Mouse (Mus musculus): ENCODE measurements around the gene Rasl11a. TPM values are rescaled to one million over a fixed set of nuclear protein-coding genes. Genes with fewer than 3 reads are reported as not detected.
"Not testable (repeated sequence)": the region's sequence is repeated elsewhere in the genome, so short reads cannot be mapped to it uniquely, and the experiment has no call there.

The Rasl11a gene
- polyA plus RNA-seq, 1 experiment, result 6.2 TPM

GRCm38 (mm10) chr5:146841301-146841700 is 3.6 kb upstream of the Rasl11a start:
- peak in 1 of 2 experiments; percentile 45 for DNase-seq (ENCODE audit: extremely low spot score in 1 of 2, low spot score in 1 of 2)

GRCm38 (mm10) chr5:146841996-146842395 is 2.9 kb upstream of the Rasl11a start:
- DNase-seq (ENCODE audit: extremely low spot score in 1 of 2, low spot score in 1 of 2), result no peak

- DNase-seq (ENCODE audit: extremely low spot score in 1 of 2, low spot score in 1 of 2), result no peak
These were observed 450 bp upstream of the Rasl11a start for GRCm38 (mm10) chr5:146844301-146844941.

GRCm38 (mm10) chr5:146846489-146846888 is 1.6 kb downstream of the Rasl11a start:
- DNase-seq (ENCODE audit: extremely low spot score in 1 of 2, low spot score in 1 of 2), result no peak

- no peak for DNase-seq (ENCODE audit: extremely low spot score in 1 of 2, low spot score in 1 of 2)
These were observed 4.2 kb downstream of the Rasl11a start for GRCm38 (mm10) chr5:146848936-146849582.

GRCm38 (mm10) chr5:146856106-146856505 is 11.2 kb downstream of the Rasl11a start:
- DNase-seq (ENCODE audit: extremely low spot score in 1 of 2, low spot score in 1 of 2), result no peak

- no peak for DNase-seq (ENCODE audit: extremely low spot score in 1 of 2, low spot score in 1 of 2)
These were observed 12.7 kb downstream of the Rasl11a start for GRCm38 (mm10) chr5:146857620-146858019.

- peak in 1 of 2 experiments; percentile 35 for DNase-seq (ENCODE audit: extremely low spot score in 1 of 2, low spot score in 1 of 2)
These were observed 13.9 kb downstream of the Rasl11a start for GRCm38 (mm10) chr5:146858772-146859171.

GRCm38 (mm10) chr5:146859246-146859645 is 14.4 kb downstream of the Rasl11a start:
- no peak for DNase-seq (ENCODE audit: extremely low spot score in 1 of 2, low spot score in 1 of 2)

GRCm38 (mm10) chr5:146860222-146860998 is 15.5 kb downstream of the Rasl11a start:
- DNase-seq (ENCODE audit: extremely low spot score in 1 of 2, low spot score in 1 of 2), result no peak

- peak; percentile 74 to 84 for DNase-seq (ENCODE audit: extremely low spot score in 1 of 2, low spot score in 1 of 2)
These were observed 16.7 kb downstream of the Rasl11a start for GRCm38 (mm10) chr5:146861588-146861987.

GRCm38 (mm10) chr5:146865511-146865910 is 20.6 kb downstream of the Rasl11a start:
- DNase-seq (ENCODE audit: extremely low spot score in 1 of 2, low spot score in 1 of 2), result no peak

- DNase-seq (ENCODE audit: extremely low spot score in 1 of 2, low spot score in 1 of 2), result no peak
These were observed 21.4 kb downstream of the Rasl11a start for GRCm38 (mm10) chr5:146866277-146866676.

GRCm38 (mm10) chr5:146867246-146867945 is 22.5 kb downstream of the Rasl11a start:
- peak; percentile 84 to 92 for DNase-seq (ENCODE audit: extremely low spot score in 1 of 2, low spot score in 1 of 2)

GRCm38 (mm10) chr5:146867946-146868314 is 23.1 kb downstream of the Rasl11a start:
- no peak for DNase-seq (ENCODE audit: extremely low spot score in 1 of 2, low spot score in 1 of 2)

- DNase-seq (ENCODE audit: extremely low spot score in 1 of 2, low spot score in 1 of 2), result no peak
These were observed 28.2 kb downstream of the Rasl11a start for GRCm38 (mm10) chr5:146872981-146873631.

- DNase-seq (ENCODE audit: extremely low spot score in 1 of 2, low spot score in 1 of 2), result no peak
These were observed 31.2 kb downstream of the Rasl11a start for GRCm38 (mm10) chr5:146876024-146876423.

GRCm38 (mm10) chr5:146877882-146878281 is 33.0 kb downstream of the Rasl11a start:
- not testable (repeated sequence) for DNase-seq (ENCODE audit: extremely low spot score in 1 of 2, low spot score in 1 of 2)

GRCm38 (mm10) chr5:146882261-146882660 is 37.4 kb downstream of the Rasl11a start:
- DNase-seq (ENCODE audit: extremely low spot score in 1 of 2, low spot score in 1 of 2), result no peak

- no peak for DNase-seq (ENCODE audit: extremely low spot score in 1 of 2, low spot score in 1 of 2)
These were observed 38.2 kb downstream of the Rasl11a start for GRCm38 (mm10) chr5:146883053-146883452.
